Mouse (Mus musculus): Measurements from ENCODE around the gene Btnl6.

GRCm38 (mm10) chr17:34519001-34519400, 1.8 kb upstream of the Btnl6 start:
- no peak for TF ChIP-seq CTCF (IDR thresholded peaks at IDR 0.05; ENCODE audit: low read depth, low read length)
- TF ChIP-seq POLR2A (IDR thresholded peaks at IDR 0.05; ENCODE audit: extremely low read depth, insufficient read depth, low read length): no peak

Data from liver, adult 2 months (tissue).